Mouse (Mus musculus) layer of hippocampus, adult 11-12 months (tissue): ENCODE results near the gene Trmt44.

ENCODE experiments used
- DNase-seq: peaks from one replicate; pipeline ENCODE4 v3.0.0; 2022; ENCODE audit warnings: low spot score

Trmt44 gene

DNA sequence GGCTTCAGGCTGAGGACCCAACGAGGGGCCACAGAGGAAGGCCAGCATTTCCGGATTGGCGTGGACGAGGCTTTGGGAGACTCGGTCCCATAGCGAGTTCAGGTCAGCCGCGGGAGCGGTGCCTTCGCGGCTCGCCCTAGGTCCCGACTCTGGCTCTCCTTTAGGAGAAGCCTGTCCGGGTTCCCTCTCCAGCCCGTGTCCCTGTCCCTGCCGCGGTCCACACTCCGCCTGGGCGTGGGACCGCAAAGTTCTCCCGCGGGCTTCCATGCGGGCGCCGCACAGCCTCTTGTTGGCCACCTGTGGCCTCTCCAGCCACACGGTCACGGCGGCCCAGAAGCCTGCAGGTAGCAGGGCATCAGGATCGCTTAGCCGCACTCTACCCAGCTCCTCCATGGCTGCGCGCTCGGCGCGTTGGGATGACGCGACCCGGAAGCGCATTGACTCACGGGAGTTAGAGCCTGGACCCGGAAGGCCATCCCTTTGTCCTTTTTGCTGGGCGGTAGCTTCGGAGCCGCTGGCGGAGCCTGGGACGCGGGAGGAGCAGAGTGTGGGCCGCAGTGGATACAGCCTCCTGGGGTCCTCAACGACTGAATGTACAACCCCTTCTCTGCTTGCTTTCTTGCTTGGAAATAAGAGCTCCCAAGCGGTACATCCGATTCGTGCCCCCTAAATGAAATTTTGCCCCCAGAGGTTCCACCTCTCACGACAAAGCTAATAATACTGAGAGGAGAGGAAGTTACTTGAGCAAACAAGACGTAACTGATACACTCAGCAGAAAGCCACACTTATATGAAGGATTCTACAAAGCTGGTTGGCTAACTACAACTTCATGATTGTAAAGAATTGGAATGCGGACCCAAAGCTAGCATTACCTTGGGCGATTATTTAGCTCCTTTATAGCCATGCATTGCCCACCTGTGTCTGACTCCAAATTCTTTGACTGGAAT lies at the start of gene Trmt44:
Gene Trmt44, minus strand, starts transcription at position 418 of the 947 bp plus-strand sequence.
- DNase-seq, result peak; percentile 91

DNA sequence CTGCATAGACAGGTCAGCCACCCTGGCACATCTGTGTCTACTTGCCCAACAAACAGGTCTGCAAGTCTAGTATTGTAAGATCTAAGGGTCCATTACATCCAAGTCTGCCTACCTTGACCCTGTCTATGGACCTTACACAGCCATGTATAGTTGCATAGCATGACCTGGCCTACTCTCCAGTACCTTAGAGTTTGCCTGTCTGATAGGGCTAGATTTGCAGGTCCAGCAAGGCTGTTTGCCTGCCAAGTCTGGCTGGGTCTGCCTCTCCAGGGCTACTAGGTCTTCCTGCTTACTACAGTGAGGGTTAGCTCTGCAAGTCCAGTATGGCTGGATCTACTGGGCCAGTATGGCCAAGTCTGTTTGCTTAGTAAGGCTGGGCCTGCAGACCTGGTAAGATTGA lies 49.0 kb upstream of the Trmt44 start:
- DNase-seq, result no peak

GRCm38 (mm10) chr5:35621114-35621513 lies 46.2 kb upstream of the Trmt44 start:
- peak; percentile 38 for DNase-seq

GRCm38 (mm10) chr5:35616943-35617342 lies 42.1 kb upstream of the Trmt44 start:
- DNase-seq, result no peak

DNA sequence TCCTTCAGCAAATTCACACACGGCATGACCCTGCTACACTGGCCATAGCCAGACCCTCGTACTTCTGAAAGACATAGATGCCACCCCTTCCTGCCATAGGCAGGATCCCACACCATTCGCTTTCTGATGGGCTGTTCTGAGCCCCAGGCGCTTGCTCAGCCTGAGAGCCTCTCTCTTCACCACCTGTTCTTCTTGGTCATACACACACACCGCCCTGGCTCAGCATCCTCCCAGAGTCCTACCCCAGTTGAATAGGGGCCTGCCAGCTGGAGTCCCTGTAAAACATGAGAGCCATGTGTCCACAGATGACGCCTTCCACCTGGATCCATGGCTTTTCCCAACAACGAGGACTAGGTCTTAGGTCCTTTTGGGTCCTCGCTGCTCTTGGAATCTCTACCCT lies 37.9 kb upstream of the Trmt44 start:
- DNase-seq, result no peak

DNA sequence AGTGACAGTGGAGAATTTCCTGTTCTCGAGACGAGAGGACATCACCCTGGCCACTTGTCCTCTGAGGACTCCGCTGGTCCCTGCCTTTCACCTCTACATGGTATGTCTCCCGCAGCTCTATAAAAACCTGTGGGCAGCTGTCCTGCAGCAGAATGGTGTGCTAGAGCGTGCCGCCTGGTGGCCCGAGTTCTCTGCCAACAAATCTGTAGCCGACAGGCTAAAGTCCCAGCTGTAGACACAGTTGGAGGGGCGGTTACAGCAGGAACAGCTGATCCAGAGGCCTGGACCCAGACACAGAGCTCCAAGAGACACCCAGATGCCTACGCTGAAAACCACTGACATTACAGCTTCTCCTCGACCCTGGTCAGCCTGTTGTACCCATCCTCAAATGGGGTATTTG lies 37.0 kb upstream of the Trmt44 start:
- DNase-seq, result peak; percentile 41

DNA sequence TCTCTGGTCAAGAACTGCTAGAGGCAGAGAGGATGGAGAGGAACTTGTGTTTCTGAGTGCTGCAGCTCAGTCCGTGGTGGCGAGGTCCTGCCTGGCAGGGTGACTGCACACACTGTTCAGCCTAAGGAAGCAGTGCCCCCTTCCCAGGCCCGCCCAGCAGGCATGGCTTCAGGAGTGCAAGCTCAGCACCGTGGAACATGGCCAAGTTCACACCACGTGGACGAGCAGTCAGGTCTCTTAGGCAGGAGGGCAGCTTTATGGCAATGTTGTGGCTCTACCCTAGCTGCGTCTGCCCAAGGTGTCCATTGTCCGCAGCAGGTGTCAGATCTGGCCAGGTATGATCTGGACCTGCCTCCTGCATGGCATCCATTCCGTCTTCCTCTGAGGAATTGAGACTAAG lies 36.3 kb upstream of the Trmt44 start:
- no peak for DNase-seq

- DNase-seq, result no peak
Observed at GRCm38 (mm10) chr5:35610381-35610780, 35.5 kb upstream of the Trmt44 start.

GRCm38 (mm10) chr5:35609971-35610370 lies 35.1 kb upstream of the Trmt44 start:
- DNase-seq, result no peak

DNA sequence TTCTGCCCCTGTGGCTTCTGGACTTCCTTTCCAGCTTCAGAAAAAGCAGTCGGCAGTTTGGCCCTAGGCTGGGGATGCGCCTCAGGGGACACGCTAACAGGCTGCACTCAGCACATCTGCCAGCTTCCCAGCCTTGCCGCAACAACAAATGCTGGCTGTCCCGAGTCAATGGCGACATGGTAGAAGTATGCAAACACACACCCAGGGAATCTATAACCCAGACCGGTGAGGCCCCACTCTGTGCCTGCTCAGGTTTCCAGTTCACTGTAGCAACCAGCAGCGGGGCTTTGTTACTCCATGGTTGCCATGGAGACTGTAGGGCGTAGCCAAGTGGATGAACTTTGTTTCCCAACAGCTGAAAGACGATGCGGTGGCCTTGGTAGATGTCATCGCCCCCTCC lies 34.5 kb upstream of the Trmt44 start:
- DNase-seq, result no peak

DNA sequence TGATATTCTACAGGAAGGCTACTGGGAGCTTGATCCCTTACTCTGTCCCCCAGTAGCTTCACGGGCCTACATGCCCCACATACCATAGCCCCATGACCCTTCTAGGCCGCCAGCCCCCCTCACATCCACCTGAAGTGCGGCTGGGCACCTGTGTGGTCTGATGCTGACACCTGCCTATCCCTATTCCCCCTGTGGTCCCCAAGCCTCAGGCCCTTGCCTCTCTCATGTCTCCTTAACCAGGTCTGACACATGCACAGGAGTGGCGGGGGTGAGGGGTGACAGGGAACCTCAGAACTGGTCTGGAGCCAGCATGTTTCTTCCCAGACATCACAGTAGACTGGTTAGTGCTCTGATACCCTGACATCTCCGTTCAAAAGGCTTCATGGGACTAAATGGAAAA lies 33.7 kb upstream of the Trmt44 start:
- DNase-seq, result no peak

DNA sequence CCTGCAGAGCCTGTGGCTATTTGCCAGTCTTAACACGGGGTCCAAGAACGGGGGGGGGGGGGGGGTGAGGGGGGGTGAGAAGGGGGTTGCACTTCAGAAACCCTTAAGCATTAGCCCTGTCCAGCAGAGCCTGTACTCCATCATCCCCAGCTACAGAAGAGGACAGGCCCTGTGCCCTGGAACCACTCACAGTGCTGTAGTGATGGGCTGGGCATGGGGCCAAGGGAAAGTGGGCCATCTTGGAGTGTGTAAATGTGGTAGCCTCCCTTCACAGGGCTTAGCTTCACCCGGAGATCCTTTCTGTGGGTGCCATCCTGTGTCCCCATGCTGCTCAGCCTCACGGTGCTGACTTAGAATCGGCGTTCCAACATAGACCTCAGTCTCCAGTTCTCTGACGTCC lies 32.9 kb upstream of the Trmt44 start:
- DNase-seq, result no peak

GRCm38 (mm10) chr5:35606800-35607199 lies 31.9 kb upstream of the Trmt44 start:
- no peak for DNase-seq

DNA sequence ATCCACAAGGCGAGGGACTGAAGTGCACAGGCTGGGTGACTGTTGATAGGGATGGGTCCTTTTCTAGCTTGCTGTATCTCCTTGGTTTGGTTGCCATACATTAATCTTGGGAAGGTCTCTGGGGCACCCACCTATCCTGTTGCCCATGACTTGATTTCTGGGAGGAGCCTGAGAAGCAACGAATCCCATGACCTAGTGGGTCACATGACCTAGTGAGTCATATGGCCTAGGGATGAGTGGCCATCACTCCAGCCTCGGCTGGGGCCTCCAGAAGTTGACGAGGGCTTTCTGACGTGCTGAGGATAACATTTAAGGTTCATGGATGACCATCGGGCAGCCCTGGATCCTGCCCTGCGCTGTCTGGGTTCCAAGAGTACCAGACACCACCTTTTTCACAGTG lies 30.5 kb upstream of the Trmt44 start:
- DNase-seq, result no peak

GRCm38 (mm10) chr5:35601526-35601925 lies 26.7 kb upstream of the Trmt44 start:
- DNase-seq, result no peak

- no peak for DNase-seq
Observed at GRCm38 (mm10) chr5:35600233-35600632, 25.4 kb upstream of the Trmt44 start.

GRCm38 (mm10) chr5:35596169-35597160 lies 21.6 kb upstream of the Trmt44 start:
- DNase-seq, result no peak

DNA sequence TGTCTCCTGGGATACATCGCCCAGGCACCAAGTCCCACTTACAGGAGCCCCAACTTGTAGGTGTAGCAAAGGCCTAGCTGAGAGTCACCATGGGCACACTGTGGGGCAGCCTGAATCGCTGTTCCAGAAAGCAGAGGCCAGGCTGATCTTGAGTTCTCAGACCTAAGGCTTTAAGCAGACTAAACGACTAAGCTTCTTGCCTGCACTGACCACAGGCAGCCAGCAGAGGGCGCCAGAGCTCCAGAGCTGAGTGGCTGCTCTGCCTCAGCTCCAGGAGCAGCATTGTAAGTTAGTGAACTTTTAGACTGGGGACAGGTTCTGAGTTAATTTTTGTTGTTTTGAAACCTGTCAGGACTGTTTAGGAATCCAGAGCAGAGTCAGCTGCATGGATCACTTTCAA lies 20.8 kb upstream of the Trmt44 start:
- peak; percentile 73 for DNase-seq

DNA sequence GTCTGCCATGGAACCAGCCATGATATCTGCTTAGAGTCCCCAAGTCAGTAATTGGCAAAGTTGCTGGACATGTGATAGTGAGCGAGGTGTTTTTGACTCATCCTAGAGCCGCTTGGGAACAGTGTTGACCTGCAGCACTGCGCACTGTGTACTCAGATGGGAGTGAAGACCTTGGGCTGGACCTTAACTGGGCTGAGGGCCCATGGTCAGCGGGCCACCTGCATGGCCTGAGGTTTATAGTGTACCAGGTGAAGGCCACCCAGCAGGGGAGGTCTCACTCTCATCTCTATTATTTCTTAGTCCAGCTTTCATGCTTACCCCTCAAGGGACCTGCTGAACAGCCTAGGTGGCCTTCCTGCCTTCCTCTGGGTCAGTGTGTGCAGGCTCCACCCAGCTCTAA lies 19.9 kb upstream of the Trmt44 start:
- DNase-seq, result no peak

DNA sequence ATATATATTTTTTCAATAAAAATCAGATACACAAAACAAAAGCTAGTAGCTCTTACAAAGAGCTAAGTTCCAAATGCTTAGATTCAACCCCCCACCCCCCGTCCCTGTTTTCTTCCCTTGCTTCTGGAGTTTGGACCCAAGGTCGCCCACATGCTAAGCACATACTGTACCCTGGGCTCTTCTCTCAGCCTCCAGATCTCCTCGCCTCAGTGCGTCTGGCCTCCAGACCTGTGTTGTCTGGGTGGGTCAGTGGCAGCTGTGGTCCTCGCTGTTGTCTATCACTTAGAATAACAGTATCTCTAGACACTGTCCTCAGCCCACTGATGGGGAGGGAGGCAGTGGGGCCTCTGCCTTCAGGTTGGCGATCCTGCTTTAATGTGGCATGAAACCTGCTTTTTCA lies 18.4 kb upstream of the Trmt44 start:
- DNase-seq, result no peak

GRCm38 (mm10) chr5:35592824-35593223 lies 18.0 kb upstream of the Trmt44 start:
- DNase-seq, result no peak

GRCm38 (mm10) chr5:35592081-35592736 lies 17.3 kb upstream of the Trmt44 start:
- DNase-seq, result no peak
